Mouse (Mus musculus): ENCODE measurements around the gene Kcnd3. TPM values are rescaled to one million over a fixed set of nuclear protein-coding genes. Genes with fewer than 3 reads are reported as not detected.
A peak's percentile ranks its signal among the peaks of the same experiment; 100 is the strongest.

Gene Kcnd3
- polyA plus RNA-seq, 1 experiment from 2014 or later, result 2.4 TPM

DNA sequence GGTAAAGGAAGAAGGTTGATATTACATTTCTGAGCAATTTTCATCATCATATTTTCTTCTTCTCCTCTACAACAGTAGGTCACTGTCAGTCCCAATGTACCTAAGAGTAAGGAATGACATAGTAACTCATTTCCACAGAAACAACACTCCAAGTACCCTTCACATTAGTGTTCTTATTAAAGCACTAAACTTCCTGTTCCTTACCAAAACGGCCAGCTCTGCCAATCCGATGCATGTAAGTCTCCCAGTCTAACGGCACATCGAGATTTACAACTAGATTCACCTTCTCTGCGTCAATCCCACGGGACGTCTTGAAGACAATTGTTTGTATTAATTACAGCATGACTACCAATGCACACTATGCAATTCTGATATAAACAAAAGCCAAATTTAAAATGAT, 228.2 kb downstream of the Kcnd3 start:
- Histone ChIP-seq H3K36me3 (ENCODE audit: control insufficient read depth, insufficient read depth, low read length) (peaks cover 20% of the 10 kb centered on the region), H3K4me2 (no peak overlapping the region), H3K9ac (ENCODE audit: low read length) (no peak overlapping the region), H3K27me3 (ENCODE audit: control insufficient read depth, insufficient read depth, low read length) (no peaks in the 10 kb centered on the region), H3K27ac (ENCODE audit: low read depth, low read length) (no peak overlapping the region), H3K4me1 (ENCODE audit: control insufficient read depth, insufficient read depth, low read length) (no peaks in the 10 kb centered on the region), H3K4me3 (ENCODE audit: low read depth, low read length) (no peak overlapping the region), H3K9me3 (ENCODE audit: control insufficient read depth, low read length) (no peaks in the 10 kb centered on the region)
- 95% methylated on average over 7 of the region's 7 CpGs for WGBS
- ATAC-seq (ENCODE audit: low FRiP score) (no peak), DNase-seq (ENCODE audit: low spot score, missing footprints) (peak; percentile 80)

- peak; percentile 91 for DNase-seq (ENCODE audit: low spot score, missing footprints)
- peak overlapping the region; percentile 74 for H3K27ac ChIP-seq (ENCODE audit: low read depth, low read length)
- H3K4me1 ChIP-seq (ENCODE audit: control insufficient read depth, insufficient read depth, low read length), result peaks cover 8% of the 10 kb centered on the region; the same call in 1 of the 2 replicates
- H3K9me3 ChIP-seq (ENCODE audit: control insufficient read depth, low read length), result no peaks in the 10 kb centered on the region
- peak overlapping the region; percentile 74 for H3K4me2 ChIP-seq
- WGBS, result 10% methylated on average over 58 of the region's 60 CpGs
- H3K4me3 ChIP-seq (ENCODE audit: low read depth, low read length), result peak overlapping the region; percentile 92
- H3K9ac ChIP-seq (ENCODE audit: low read length), result peak overlapping the region; percentile 93
- peaks cover 6% of the 10 kb centered on the region; the same call in 1 of the 2 replicates for H3K36me3 ChIP-seq (ENCODE audit: control insufficient read depth, insufficient read depth, low read length)
- peak; percentile 80; the same call in 1 of the 2 replicates for ATAC-seq (ENCODE audit: low FRiP score)
- H3K27me3 ChIP-seq (ENCODE audit: control insufficient read depth, insufficient read depth, low read length), result no peaks in the 10 kb centered on the region
Measured at GRCm38 (mm10) chr3:105686394-105687323, 234.5 kb downstream of the Kcnd3 start.

DNA sequence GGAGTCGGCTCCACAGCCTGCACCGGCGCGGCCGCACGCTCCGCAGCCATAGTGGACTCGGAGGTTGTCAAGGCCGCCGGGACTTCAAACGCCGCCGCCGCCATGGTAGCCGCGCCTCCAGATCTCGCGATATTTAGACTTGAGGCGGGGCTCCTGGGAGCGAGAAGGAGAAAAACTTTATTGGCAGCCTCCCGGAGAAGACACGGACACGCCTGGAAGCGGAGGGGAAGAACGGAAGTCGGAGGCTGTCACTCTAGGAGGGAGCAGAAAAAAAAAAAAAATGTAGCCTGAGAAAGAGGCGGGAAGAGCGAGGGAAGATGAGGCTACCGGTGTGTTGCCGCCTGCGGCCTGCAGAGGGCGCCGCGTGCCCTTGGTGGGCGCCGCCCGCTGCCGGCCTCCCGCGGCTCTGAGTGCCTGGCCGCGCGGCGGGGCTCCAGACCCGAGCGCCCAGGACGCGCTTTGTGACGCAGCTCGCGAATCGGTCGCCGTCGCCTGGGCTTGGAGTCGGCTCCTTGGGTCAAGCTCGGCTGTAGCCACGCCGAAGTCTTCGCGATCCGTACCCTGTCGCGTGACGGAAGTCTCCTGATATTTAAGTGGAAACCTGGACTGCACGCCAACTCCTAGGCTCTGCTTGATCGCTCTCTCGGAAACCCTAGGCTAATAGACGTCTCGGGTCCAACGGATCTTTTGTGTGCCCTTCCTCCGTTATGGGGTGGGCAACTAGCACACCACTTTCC, 235.4 kb downstream of the Kcnd3 start, which contains the start of gene Ddx20:
Gene Ddx20, minus strand, starts transcription at position 251 of the 737 bp plus-strand sequence.
- DNase-seq (ENCODE audit: low spot score, missing footprints), result peak; percentile 99
- under 1% methylated on average over 72 of the region's 72 CpGs for WGBS
- H3K4me3 ChIP-seq (ENCODE audit: low read depth, low read length), result peak within 1 kb of the TSS; percentile 92
- H3K27ac ChIP-seq (ENCODE audit: low read depth, low read length), result peak within 1 kb of the TSS; percentile 74
- ATAC-seq (ENCODE audit: low FRiP score), result peak; percentile 97
- no peaks in the 10 kb centered on the region for H3K9me3 ChIP-seq (ENCODE audit: control insufficient read depth, low read length)
- H3K4me1 ChIP-seq (ENCODE audit: control insufficient read depth, insufficient read depth, low read length), result peaks cover 8% of the 10 kb centered on the region; the same call in 1 of the 2 replicates
- H3K36me3 ChIP-seq (ENCODE audit: control insufficient read depth, insufficient read depth, low read length), result peaks cover 4% of the 10 kb centered on the region; the same call in 1 of the 2 replicates
- no peaks in the 10 kb centered on the region for H3K27me3 ChIP-seq (ENCODE audit: control insufficient read depth, insufficient read depth, low read length)
- peak within 1 kb of the TSS; percentile 93 for H3K9ac ChIP-seq (ENCODE audit: low read length)
- peak within 1 kb of the TSS; percentile 74 for H3K4me2 ChIP-seq

DNA sequence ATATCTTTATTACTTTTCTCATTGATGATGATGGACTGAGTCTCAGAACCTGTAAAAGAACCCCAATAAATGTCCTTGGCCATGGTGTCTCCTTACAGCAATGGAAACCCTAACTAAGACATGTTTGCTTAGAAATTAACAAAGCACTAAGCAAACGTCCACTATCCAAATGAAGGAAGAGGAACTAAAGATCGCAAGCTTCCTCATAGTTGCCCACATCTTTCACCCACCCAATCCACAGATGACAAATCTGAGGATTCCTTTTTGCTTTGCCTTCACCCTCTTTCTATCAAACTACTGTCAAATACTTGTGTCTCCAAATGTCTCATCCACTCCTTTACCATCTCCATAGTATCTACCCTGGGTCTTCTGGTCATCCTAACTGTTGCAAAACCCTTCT, 236.4 kb downstream of the Kcnd3 start:
- whole genome bisulfite sequencing, result 92% methylated on average over 2 of the region's 2 CpGs
- Histone ChIP-seq H3K27ac (ENCODE audit: low read depth, low read length) (no peak overlapping the region), H3K4me1 (ENCODE audit: control insufficient read depth, insufficient read depth, low read length) (peaks cover 8% of the 10 kb centered on the region; the same call in 1 of the 2 replicates), H3K9ac (ENCODE audit: low read length) (no peak overlapping the region), H3K4me3 (ENCODE audit: low read depth, low read length) (no peak overlapping the region), H3K36me3 (ENCODE audit: control insufficient read depth, insufficient read depth, low read length) (peaks cover 4% of the 10 kb centered on the region; the same call in 1 of the 2 replicates), H3K9me3 (ENCODE audit: control insufficient read depth, low read length) (no peaks in the 10 kb centered on the region), H3K4me2 (peak overlapping the region; percentile 74; the same call in 1 of the 2 replicates), H3K27me3 (ENCODE audit: control insufficient read depth, insufficient read depth, low read length) (no peaks in the 10 kb centered on the region)
- no peak for ATAC-seq (ENCODE audit: low FRiP score)
- DNase-seq (ENCODE audit: low spot score, missing footprints), result no peak

DNA sequence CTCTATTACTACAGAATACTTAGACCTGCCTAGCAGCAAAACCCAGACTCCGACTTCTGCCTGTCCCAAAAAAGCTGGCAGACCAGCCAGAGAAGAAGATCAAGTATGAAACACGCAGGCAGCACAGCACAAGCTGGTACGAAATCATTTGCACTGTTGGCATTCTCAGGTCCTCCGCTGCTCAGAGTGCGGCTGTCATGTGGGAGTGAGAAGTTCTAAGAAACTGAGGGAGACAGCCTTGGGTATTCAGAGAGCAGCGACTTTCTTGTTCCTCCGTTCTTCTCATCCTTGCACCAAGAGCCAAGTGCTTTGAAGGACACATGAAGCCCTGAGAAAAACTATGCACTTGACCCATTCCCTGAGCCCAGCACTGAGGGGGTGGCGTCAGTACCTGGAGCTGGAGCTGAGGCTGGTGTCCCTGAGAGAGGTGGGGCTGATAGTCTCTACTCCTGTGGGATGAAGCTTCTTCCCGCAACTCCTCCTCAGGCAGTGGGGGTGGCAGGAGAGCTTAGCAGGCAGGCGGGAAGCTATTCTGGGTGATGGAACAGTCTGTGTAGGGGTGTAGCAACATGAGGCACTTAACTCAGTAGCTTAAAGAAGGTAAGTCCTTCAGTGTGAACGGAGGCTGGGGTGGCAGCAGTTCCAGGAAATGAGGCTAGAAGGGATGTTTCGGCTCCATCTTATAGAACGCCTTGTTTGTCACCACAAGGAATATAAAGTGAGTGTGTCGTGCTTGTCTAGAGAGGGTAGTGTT, 241.4 kb downstream of the Kcnd3 start:
- no peak for DNase-seq (ENCODE audit: low spot score, missing footprints)
- H3K4me1 ChIP-seq (ENCODE audit: control insufficient read depth, insufficient read depth, low read length), result peaks cover 21% of the 10 kb centered on the region
- H3K27me3 ChIP-seq (ENCODE audit: control insufficient read depth, insufficient read depth, low read length), result no peaks in the 10 kb centered on the region
- no peak overlapping the region for H3K4me3 ChIP-seq (ENCODE audit: low read depth, low read length)
- no peak for ATAC-seq (ENCODE audit: low FRiP score)
- H3K4me2 ChIP-seq, result no peak overlapping the region
- 79% methylated on average over 14 of the region's 14 CpGs for WGBS
- no peaks in the 10 kb centered on the region for H3K9me3 ChIP-seq (ENCODE audit: control insufficient read depth, low read length)
- no peaks in the 10 kb centered on the region for H3K36me3 ChIP-seq (ENCODE audit: control insufficient read depth, insufficient read depth, low read length)
- H3K27ac ChIP-seq (ENCODE audit: low read depth, low read length), result no peak overlapping the region
- no peak overlapping the region for H3K9ac ChIP-seq (ENCODE audit: low read length)

DNA sequence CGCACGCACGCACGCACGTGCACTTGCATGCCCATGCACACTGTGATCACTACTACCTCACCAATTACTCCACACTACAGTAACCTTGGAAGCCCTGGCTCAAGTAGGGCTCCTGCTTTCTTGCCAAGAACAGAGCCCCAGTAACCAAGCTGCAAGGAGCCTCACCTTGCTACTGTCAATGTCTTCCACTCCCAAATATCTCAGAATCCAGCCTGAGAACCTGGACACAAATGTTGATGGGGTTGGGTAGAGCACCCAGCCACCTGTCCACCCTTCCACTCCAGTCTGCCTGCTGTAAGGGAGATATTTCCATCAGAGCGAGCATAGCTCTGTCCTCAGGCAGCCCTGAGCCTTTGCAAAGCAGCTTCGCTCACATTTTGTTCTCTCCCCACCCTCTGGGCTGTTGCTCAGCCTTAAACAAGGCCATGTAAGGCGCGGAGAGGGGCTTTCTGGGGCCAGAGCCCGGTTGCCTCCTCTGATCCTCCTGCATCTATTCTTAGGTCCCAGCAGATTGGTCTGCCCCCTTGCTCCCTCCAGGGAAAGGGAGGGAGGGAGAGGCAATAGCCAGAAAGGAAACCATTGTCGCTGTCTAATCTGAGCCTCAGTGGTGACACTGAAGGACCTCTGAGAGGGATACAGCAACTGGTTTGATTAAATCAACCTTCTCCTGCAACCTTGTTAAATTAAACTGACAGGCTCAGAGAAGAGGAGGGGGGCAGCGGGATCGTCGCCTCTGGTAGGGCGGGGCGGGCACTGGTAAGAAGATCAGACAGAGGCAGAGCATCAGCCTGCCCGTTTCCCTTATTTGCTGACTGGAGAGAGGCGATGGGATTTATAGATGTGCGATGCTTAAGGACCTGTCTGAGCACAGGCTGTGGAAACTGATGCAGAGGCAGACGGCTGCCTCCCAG, 243.6 kb downstream of the Kcnd3 start:
- Histone ChIP-seq H3K27ac (ENCODE audit: low read depth, low read length) (peak overlapping the region; percentile 79), H3K4me3 (ENCODE audit: low read depth, low read length) (no peak overlapping the region; the same call in 1 of the 2 replicates), H3K36me3 (ENCODE audit: control insufficient read depth, insufficient read depth, low read length) (no peaks in the 10 kb centered on the region), H3K27me3 (ENCODE audit: control insufficient read depth, insufficient read depth, low read length) (no peaks in the 10 kb centered on the region), H3K9me3 (ENCODE audit: control insufficient read depth, low read length) (no peaks in the 10 kb centered on the region), H3K4me2 (peak overlapping the region; percentile 19), H3K4me1 (ENCODE audit: control insufficient read depth, insufficient read depth, low read length) (peaks cover 21% of the 10 kb centered on the region), H3K9ac (ENCODE audit: low read length) (peak overlapping the region; percentile 39)
- ATAC-seq (ENCODE audit: low FRiP score), result peak; percentile 91
- WGBS, result 21% methylated on average over 20 of the region's 20 CpGs
- peak; percentile 91 for DNase-seq (ENCODE audit: low spot score, missing footprints)

- no peaks in the 10 kb centered on the region for H3K27me3 ChIP-seq (ENCODE audit: control insufficient read depth, insufficient read depth, low read length)
- H3K4me3 ChIP-seq (ENCODE audit: low read depth, low read length), result no peak overlapping the region; the same call in 1 of the 2 replicates
- H3K27ac ChIP-seq (ENCODE audit: low read depth, low read length), result 0 out of 2 replicates have a peak overlapping the region, but pooled peaks have one; percentile 30
- ATAC-seq (ENCODE audit: low FRiP score), result no peak
- peak overlapping the region; percentile 39; the same call in 1 of the 2 replicates for H3K9ac ChIP-seq (ENCODE audit: low read length)
- DNase-seq (ENCODE audit: low spot score, missing footprints), result peak; percentile 92
- 61% methylated on average over 17 of the region's 17 CpGs for WGBS
- no peaks in the 10 kb centered on the region for H3K9me3 ChIP-seq (ENCODE audit: control insufficient read depth, low read length)
- no peaks in the 10 kb centered on the region for H3K36me3 ChIP-seq (ENCODE audit: control insufficient read depth, insufficient read depth, low read length)
- peak overlapping the region; percentile 19 for H3K4me2 ChIP-seq
- peaks cover 21% of the 10 kb centered on the region for H3K4me1 ChIP-seq (ENCODE audit: control insufficient read depth, insufficient read depth, low read length)
Measured at GRCm38 (mm10) chr3:105696387-105697147, 244.4 kb downstream of the Kcnd3 start.
